Mouse (Mus musculus): Measurements from ENCODE around the gene Tnnt1. TPM values are rescaled to one million over a fixed set of nuclear protein-coding genes. Genes with fewer than 3 reads are reported as not detected.
A peak's percentile ranks its signal among the peaks of the same experiment; 100 is the strongest.

The Tnnt1 gene
- total and polyA plus RNA-seq, 2 experiments from 2014 or later, result 2.9 to 3.5 TPM

DNA sequence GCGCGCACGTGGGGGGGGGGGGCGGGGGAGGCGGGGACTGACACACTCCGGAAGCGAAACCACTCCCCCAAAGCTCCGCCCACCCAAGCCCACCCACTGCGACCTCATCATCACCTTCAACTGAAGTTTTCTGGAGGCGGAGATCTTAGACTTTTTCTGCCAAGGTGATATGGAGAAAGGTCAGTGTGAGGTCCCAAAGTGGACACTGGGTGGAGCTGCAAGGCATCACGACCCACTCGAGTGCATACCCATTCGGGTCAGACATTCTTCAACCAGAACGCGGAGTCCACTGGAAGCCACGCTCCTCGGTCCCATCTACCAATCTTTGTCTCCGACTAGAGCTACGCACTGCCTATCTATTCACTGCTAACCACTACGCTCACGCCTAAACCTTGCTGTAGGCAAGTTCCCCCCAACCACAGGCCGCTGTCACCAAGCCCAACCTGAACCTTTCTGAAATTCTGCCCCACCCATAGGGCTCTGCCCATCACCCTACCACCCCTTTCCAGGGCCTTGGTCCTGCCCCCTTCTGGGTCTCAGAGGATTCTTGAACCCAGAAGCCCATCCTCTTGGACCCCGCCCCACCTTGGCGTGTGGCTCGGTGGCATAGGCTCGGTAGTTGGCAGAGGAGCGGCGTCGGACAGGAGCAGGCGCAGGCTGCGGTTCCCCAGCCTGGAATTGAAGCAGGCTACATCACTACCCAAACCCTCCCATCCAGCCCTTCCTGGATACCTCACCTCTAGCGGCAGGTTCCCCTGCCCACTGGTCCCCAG, 5.2 kb upstream of the Tnnt1 start:
- ATAC-seq, result no peak

DNA sequence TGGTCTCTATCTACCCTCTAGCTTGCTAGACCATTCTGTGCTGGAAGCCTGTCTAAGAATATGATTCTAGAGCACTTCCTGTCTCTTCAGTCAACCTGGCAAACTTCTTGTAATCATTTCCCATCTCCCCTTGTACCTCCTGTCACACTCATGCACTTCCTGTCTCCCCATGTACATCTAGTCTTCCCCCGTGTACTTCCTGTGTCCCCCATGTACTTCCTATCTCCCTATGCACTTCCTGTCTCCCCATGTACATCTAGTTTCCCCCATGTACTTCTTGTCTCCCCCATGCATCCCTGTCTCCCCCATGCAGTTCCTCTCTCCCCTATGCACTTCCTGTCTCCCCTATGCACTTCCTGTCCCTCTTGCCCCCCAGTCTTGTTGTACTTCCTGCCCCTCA, 2.3 kb upstream of the Tnnt1 start:
- H3K4me3 ChIP-seq (ENCODE audit: low read length), result no peak overlapping the region
- TF ChIP-seq CTCF (IDR thresholded peaks at IDR 0.05; ENCODE audit: low read depth), result no peak
- no peak overlapping the region for H3K9ac ChIP-seq (replicated peaks; ENCODE audit: low read length)
- no peaks in the 10 kb centered on the region for H3K9me3 ChIP-seq (ENCODE audit: low read length)
- ATAC-seq, result no peak
- H3K27me3 ChIP-seq (ENCODE audit: insufficient read depth, low read length), result no peaks in the 10 kb centered on the region
- H3K36me3 ChIP-seq (ENCODE audit: insufficient read depth, low read length), result no peaks in the 10 kb centered on the region
- DNase-seq (ENCODE audit: low spot score), result no peak
- H3K4me1 ChIP-seq (ENCODE audit: insufficient read depth, low read length), result no peaks in the 10 kb centered on the region; the same call in 1 of the 2 replicates
- no peak overlapping the region for H3K27ac ChIP-seq
- no peak overlapping the region for H3K4me2 ChIP-seq (ENCODE audit: low read depth, low read length)
- 90% methylated on average over 1 of the region's 1 CpGs for WGBS

More for the DNA sequence above, 5.2 kb upstream of the Tnnt1 start:
- no peaks in the 10 kb centered on the region for H3K27me3 ChIP-seq (ENCODE audit: insufficient read depth, low read length)
- H3K36me3 ChIP-seq (ENCODE audit: insufficient read depth, low read length), result no peaks in the 10 kb centered on the region
- no peak for DNase-seq (ENCODE audit: low spot score)
- peak overlapping the region; percentile 22 for H3K4me3 ChIP-seq (ENCODE audit: low read length)
- H3K27ac ChIP-seq, result no peak overlapping the region
- no peaks in the 10 kb centered on the region for H3K9me3 ChIP-seq (ENCODE audit: low read length)
- peak; percentile 29 for TF ChIP-seq CTCF (IDR thresholded peaks at IDR 0.05; ENCODE audit: low read depth)
- 35% methylated on average over 30 of the region's 32 CpGs for WGBS
- H3K9ac ChIP-seq (replicated peaks; ENCODE audit: low read length), result peak overlapping the region; percentile 33; the same call in 1 of the 2 replicates
- no peaks in the 10 kb centered on the region; the same call in 1 of the 2 replicates for H3K4me1 ChIP-seq (ENCODE audit: insufficient read depth, low read length)
- peak overlapping the region; percentile 46 for H3K4me2 ChIP-seq (ENCODE audit: low read depth, low read length)

DNA sequence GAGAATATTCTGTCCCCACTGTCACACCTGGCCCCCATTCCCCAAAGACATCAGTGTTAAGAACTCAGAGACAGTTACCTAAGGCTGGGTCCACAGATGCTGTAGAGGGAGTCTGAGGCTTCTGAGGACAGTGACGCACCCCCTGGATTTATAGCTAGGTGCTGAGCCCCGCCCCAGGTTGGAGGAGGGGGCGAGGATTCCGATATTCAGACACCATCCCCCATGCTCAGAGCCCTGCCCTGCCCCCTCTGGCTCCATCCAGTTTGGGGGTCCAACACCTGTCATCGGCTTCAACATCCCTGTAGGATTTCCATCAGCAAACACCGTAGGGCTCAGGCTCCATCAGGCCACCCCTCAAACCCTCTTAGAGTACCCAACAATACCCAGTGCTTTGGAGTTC, 329 bp downstream of the Tnnt1 start:
- Histone ChIP-seq H3K4me2 (ENCODE audit: low read depth, low read length) (no peak overlapping the region), H3K4me1 (ENCODE audit: insufficient read depth, low read length) (no peaks in the 10 kb centered on the region; the same call in 1 of the 2 replicates), H3K27ac (no peak overlapping the region), H3K27me3 (ENCODE audit: insufficient read depth, low read length) (no peaks in the 10 kb centered on the region), H3K9me3 (ENCODE audit: low read length) (no peaks in the 10 kb centered on the region), H3K4me3 (ENCODE audit: low read length) (no peak overlapping the region), H3K36me3 (ENCODE audit: insufficient read depth, low read length) (no peaks in the 10 kb centered on the region), H3K9ac (replicated peaks; ENCODE audit: low read length) (no peak overlapping the region)
- ATAC-seq, result no peak
- 71% methylated on average over 6 of the region's 6 CpGs for WGBS
- no peak for TF ChIP-seq CTCF (IDR thresholded peaks at IDR 0.05; ENCODE audit: low read depth)
- no peak for DNase-seq (ENCODE audit: low spot score)

DNA sequence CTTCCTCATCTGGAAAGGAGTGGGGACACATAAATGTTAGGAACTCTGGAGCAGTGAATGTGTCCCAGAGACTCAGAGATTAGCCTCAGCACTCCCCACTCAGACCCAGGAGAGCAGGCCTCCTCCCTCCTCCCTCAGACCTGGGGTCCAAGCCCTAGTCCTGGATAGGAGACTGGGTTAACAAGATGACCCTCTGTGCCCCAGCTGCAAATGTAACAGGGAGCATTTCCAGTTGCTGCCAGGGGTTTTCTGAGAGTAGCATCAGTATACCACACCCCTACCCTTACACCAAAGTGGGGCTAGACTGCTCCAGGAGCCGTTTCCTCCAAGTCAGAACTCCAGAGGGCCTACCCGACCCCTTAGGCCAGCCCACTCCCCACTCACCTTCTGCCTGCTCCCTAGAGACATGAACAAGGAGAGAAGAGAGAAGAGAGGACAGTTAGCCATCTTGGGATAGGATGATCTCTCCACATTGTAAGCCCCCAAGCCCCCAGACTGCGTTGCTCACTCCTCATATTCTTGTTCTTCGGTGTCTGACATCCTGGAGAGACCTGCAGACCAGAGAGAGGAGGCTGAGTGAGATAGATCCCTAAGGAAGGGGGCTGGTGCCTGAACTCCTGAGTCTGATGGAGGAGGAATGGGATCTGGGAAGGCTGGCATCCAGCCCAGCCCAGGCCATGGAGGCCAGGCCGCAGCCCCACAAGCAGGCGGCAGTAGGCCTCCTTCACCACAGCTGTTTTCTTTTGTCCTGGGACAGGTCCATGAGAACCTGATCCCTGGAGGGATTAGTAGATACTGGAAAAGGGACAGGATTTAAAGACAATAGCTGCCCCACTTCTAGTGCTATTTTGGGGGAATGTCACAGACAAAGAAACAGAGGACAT, 2.1 kb downstream of the Tnnt1 start:
- no peak overlapping the region for H3K27ac ChIP-seq
- ATAC-seq, result no peak
- WGBS, result 52% methylated on average over 6 of the region's 6 CpGs

DNA sequence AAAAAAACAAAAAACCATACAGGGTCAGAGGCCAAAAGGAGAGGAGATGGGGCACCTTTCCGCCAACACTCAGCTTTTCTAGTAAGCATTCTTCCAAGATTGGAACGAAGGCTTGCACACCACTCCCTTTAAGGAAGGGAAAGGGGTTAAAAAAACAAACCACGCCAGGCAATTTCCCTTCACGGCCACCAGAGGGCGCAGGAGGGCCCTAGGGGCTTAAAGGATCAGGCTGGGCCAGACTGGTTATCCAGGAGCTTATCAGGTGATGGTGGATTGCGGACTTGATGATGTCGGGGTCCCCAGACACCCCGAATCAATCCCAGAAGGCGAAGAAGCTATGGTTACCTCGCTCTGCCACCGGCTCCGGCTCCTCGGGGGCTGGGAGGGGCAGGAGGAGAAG, 2.9 kb downstream of the Tnnt1 start:
- WGBS, result 26% methylated on average over 13 of the region's 13 CpGs
- Histone ChIP-seq H3K36me3 (ENCODE audit: insufficient read depth, low read length) (no peaks in the 10 kb centered on the region), H3K27ac (no peak overlapping the region), H3K4me3 (ENCODE audit: low read length) (no peak overlapping the region), H3K9me3 (ENCODE audit: low read length) (no peaks in the 10 kb centered on the region), H3K9ac (replicated peaks; ENCODE audit: low read length) (no peak overlapping the region), H3K27me3 (ENCODE audit: insufficient read depth, low read length) (no peaks in the 10 kb centered on the region), H3K4me2 (ENCODE audit: low read depth, low read length) (no peak overlapping the region), H3K4me1 (ENCODE audit: insufficient read depth, low read length) (no peaks in the 10 kb centered on the region)
- DNase-seq (ENCODE audit: low spot score) (peak; percentile 54), ATAC-seq (no peak)
- TF ChIP-seq CTCF (IDR thresholded peaks at IDR 0.05; ENCODE audit: low read depth), result peak; percentile 82

More for the DNA sequence above, 2.1 kb downstream of the Tnnt1 start:
- Histone ChIP-seq H3K9me3 (ENCODE audit: low read length) (no peaks in the 10 kb centered on the region), H3K9ac (replicated peaks; ENCODE audit: low read length) (no peak overlapping the region), H3K4me2 (ENCODE audit: low read depth, low read length) (no peak overlapping the region), H3K4me3 (ENCODE audit: low read length) (no peak overlapping the region), H3K4me1 (ENCODE audit: insufficient read depth, low read length) (no peaks in the 10 kb centered on the region), H3K36me3 (ENCODE audit: insufficient read depth, low read length) (no peaks in the 10 kb centered on the region), H3K27me3 (ENCODE audit: insufficient read depth, low read length) (no peaks in the 10 kb centered on the region)
- no peak for DNase-seq (ENCODE audit: low spot score)
- TF ChIP-seq CTCF (IDR thresholded peaks at IDR 0.05; ENCODE audit: low read depth), result no peak

DNA sequence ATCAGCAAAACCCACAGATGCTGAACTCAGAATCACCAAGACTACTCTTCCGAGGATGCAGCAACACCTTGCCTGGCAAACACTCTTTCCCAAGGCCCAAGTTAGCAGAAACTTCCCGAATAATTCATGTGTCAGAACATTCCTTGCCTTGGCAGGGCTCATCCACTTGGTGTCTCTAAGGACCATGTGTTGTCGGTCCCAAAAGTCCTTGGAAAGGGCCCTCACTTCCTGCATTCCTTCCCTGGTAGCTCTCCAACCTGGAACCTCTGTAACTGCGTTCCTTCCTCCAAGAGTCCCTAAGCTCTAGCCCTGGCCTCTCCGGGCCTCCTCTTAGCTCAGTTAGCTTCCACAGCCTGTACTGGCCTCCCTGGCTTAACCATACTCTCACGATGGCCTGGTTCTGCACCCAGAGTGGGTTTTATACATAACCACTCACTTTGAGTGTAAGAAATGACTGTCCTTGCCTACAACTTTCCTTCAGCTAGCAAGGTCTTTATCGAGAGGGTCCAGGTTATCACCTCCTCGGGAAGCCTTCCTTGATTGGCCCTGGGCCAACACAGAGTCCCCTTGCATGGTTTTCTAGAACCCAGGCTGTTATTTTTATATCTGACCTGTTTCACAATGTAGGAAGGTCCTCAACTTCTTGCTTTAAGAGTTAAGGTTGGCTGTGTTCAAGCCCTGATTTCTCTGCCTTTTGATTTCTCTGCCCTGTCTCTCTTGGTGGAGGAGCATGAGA, 4.5 kb downstream of the Tnnt1 start:
- 75% methylated on average over 8 of the region's 8 CpGs for WGBS

More for the DNA sequence above, 4.5 kb downstream of the Tnnt1 start:
- Histone ChIP-seq H3K36me3 (ENCODE audit: insufficient read depth, low read length) (no peaks in the 10 kb centered on the region), H3K4me3 (ENCODE audit: low read length) (no peak overlapping the region), H3K9me3 (ENCODE audit: low read length) (no peaks in the 10 kb centered on the region), H3K27ac (no peak overlapping the region), H3K27me3 (ENCODE audit: insufficient read depth, low read length) (no peaks in the 10 kb centered on the region), H3K9ac (replicated peaks; ENCODE audit: low read length) (no peak overlapping the region), H3K4me1 (ENCODE audit: insufficient read depth, low read length) (no peaks in the 10 kb centered on the region), H3K4me2 (ENCODE audit: low read depth, low read length) (no peak overlapping the region)
- TF ChIP-seq CTCF (IDR thresholded peaks at IDR 0.05; ENCODE audit: low read depth), result no peak
- DNase-seq (ENCODE audit: low spot score), result no peak
- ATAC-seq, result no peak

All from hindbrain, postnatal 0 days (tissue).